Mouse (Mus musculus): ENCODE data around the gene Snx29.
"Not testable (repeated sequence)": the region's sequence is repeated elsewhere in the genome, so short reads cannot be mapped to it uniquely, and the experiment has no call there.

Gene Snx29

GRCm38 (mm10) chr16:11359173-11359572 lies 36.5 kb downstream of the Snx29 start:
- intact Hi-C loops (cut with DNase I), result no loop called here

GRCm38 (mm10) chr16:11359919-11360318 lies 37.2 kb downstream of the Snx29 start:
- intact Hi-C loops (cut with DNase I), result no loop called here

- intact Hi-C loops (cut with DNase I), result not testable (repeated sequence)
Measured at GRCm38 (mm10) chr16:11360576-11360975, 37.9 kb downstream of the Snx29 start.

GRCm38 (mm10) chr16:11365626-11366025 lies 42.9 kb downstream of the Snx29 start:
- intact Hi-C loops (cut with DNase I), result no loop called here

- intact Hi-C loops (cut with DNase I), result no loop called here
Measured at GRCm38 (mm10) chr16:11366851-11367250, 44.1 kb downstream of the Snx29 start.

GRCm38 (mm10) chr16:11368412-11368811 lies 45.7 kb downstream of the Snx29 start:
- intact Hi-C loops (cut with DNase I), result no loop called here

GRCm38 (mm10) chr16:11369162-11369561 lies 46.5 kb downstream of the Snx29 start:
- intact Hi-C loops (cut with DNase I), result no loop called here

- intact Hi-C loops (cut with DNase I), result no loop called here
Measured at GRCm38 (mm10) chr16:11369642-11370041, 46.9 kb downstream of the Snx29 start.

GRCm38 (mm10) chr16:11370132-11370544 lies 47.4 kb downstream of the Snx29 start:
- intact Hi-C loops (cut with DNase I), result no loop called here

GRCm38 (mm10) chr16:11379264-11379663 lies 56.6 kb downstream of the Snx29 start:
- intact Hi-C loops (cut with DNase I), result no loop called here

GRCm38 (mm10) chr16:11380038-11380437 lies 57.3 kb downstream of the Snx29 start:
- intact Hi-C loops (cut with DNase I), result no loop called here

- intact Hi-C loops (cut with DNase I), result no loop called here
Measured at GRCm38 (mm10) chr16:11380871-11381270, 58.2 kb downstream of the Snx29 start.

- intact Hi-C loops (cut with DNase I), result no loop called here
Measured at GRCm38 (mm10) chr16:11384361-11384760, 61.7 kb downstream of the Snx29 start.

GRCm38 (mm10) chr16:11385150-11385549 lies 62.4 kb downstream of the Snx29 start:
- intact Hi-C loops (cut with DNase I), result no loop called here

GRCm38 (mm10) chr16:11385798-11386197 lies 63.1 kb downstream of the Snx29 start:
- intact Hi-C loops (cut with DNase I), result no loop called here

- intact Hi-C loops (cut with DNase I), result no loop called here
Measured at GRCm38 (mm10) chr16:11386221-11386620, 63.5 kb downstream of the Snx29 start.

- intact Hi-C loops (cut with DNase I), result no loop called here
Measured at GRCm38 (mm10) chr16:11388085-11388484, 65.4 kb downstream of the Snx29 start.

GRCm38 (mm10) chr16:11389324-11389723 lies 66.6 kb downstream of the Snx29 start:
- intact Hi-C loops (cut with DNase I), result no loop called here

GRCm38 (mm10) chr16:11396570-11396969 lies 73.9 kb downstream of the Snx29 start:
- intact Hi-C loops (cut with DNase I), result no loop called here

- intact Hi-C loops (cut with DNase I), result no loop called here
Measured at GRCm38 (mm10) chr16:11399386-11399785, 76.7 kb downstream of the Snx29 start.

- intact Hi-C loops (cut with DNase I), result no loop called here
Measured at GRCm38 (mm10) chr16:11399845-11400565, 77.3 kb downstream of the Snx29 start.

GRCm38 (mm10) chr16:11400936-11401335 lies 78.2 kb downstream of the Snx29 start:
- intact Hi-C loops (cut with DNase I), result no loop called here

GRCm38 (mm10) chr16:11405193-11405592 lies 82.5 kb downstream of the Snx29 start:
- intact Hi-C loops (cut with DNase I), result no loop called here
